Mouse (Mus musculus) adrenal gland, postnatal 10 days (tissue): Measurements from ENCODE around the gene Cpa5. TPM values are rescaled to one million over a fixed set of nuclear protein-coding genes. Genes with fewer than 3 reads are reported as not detected.

Source experiments
- total RNA-seq, 2 experiments: library from RNA; stranded (reverse); gene quantifications; 2 replicates each; pipeline ENCODE4 v1.2.3; 2021

Gene Cpa5
- total RNA-seq, 2 experiments from 2014 or later = not detected

Other genes with a start within 250 kb of the Cpa5 start
- gene Zc3hc1, start 220.0 kb upstream of the Cpa5 start, total RNA-seq = 10 to 100 TPM; 20.6 to 25.3 TPM
- gene Klhdc10, start 209.1 kb upstream of the Cpa5 start, total RNA-seq = 10 to 100 TPM; 65.9 to 76.6 TPM
- gene Tmem209, start 101.2 kb upstream of the Cpa5 start, total RNA-seq = 10 to 100 TPM; 20.2 to 24.3 TPM
- gene Ssmem1, start 101.2 kb upstream of the Cpa5 start, total RNA-seq = under 1 TPM; 0.24 to 0.27 TPM
- gene Cpa2, start 69.4 kb upstream of the Cpa5 start, total RNA-seq = 1 to 10 TPM in 1 of 2 experiments, under 1 TPM in 1; 0.90 to 2.8 TPM
- 1 to 10 TPM; 1.4 to 1.7 TPM for gene Cpa4, start 42.6 kb upstream of the Cpa5 start, total RNA-seq
- gene Cpa1, start 28.2 kb downstream of the Cpa5 start, total RNA-seq = under 1 TPM in 1 of 2 experiments, not detected in 1; 0.36 TPM
- 1 to 10 TPM; 6.7 to 9.1 TPM for gene Cep41, start 82.7 kb downstream of the Cpa5 start, total RNA-seq
- 100 to 1,000 TPM; 149 to 191 TPM for gene Mest, start 112.5 kb downstream of the Cpa5 start, total RNA-seq